Mouse (Mus musculus) heart, embryonic 11.5 days (tissue): ENCODE measurements around the gene Ddx19a. TPM values are rescaled to one million over a fixed set of nuclear protein-coding genes. Genes with fewer than 3 reads are reported as not detected.

Experiments
- microRNA-seq: library from miRNA; unstranded; fragments of <30 nt; microRNA quantifications from one replicate; pipeline ENCODE4, GENCODE M21; 2016; ENCODE audit warnings: borderline number of aligned reads
- polyA plus RNA-seq: library from polyadenylated mRNA; unstranded; fragments of >200 nt; fragmentation: Nextera tagmentation; extraction: Ambion mirVana; gene quantifications from 2 replicates; pipeline ENCODE4 v1.2.1, GENCODE M21; 2014

Gene Ddx19a
- polyA plus RNA-seq, 1 experiment from 2014 or later: 23.4 TPM

Small RNA genes within 50 kb of the gene (microRNA-seq; reads per million reads assigned to microRNA genes)
- gene Gm24103 (not detected), gene Mir3473d (0.68 reads per million, percentile 4 among the genes with 10 or more reads in this experiment)

Other genes starting within 250 kb of the Ddx19a start
- gene Il34, start 191.9 kb downstream of the Ddx19a start, polyA plus RNA-seq: 0.36 TPM in 1 of 2 replicates, not detected in the other
- gene Cog4, start 151.2 kb downstream of the Ddx19a start, polyA plus RNA-seq: 62.8 and 64.2 TPM in 2 replicates
- 92.8 and 112 TPM in 2 replicates for gene Sf3b3, start 151.0 kb downstream of the Ddx19a start, polyA plus RNA-seq
- gene Fuk, start 95.3 kb downstream of the Ddx19a start, polyA plus RNA-seq: 5.1 and 5.7 TPM in 2 replicates
- gene St3gal2, start 77.9 kb downstream of the Ddx19a start, polyA plus RNA-seq: 11.9 TPM in 2 replicates
- gene Ddx19b, start 34.0 kb upstream of the Ddx19a start, polyA plus RNA-seq: 3.8 and 4.8 TPM in 2 replicates
- 40.9 and 47.3 TPM in 2 replicates for gene Aars, start 35.3 kb upstream of the Ddx19a start, polyA plus RNA-seq
- 11.3 and 18.4 TPM in 2 replicates for gene Exosc6, start 58.5 kb upstream of the Ddx19a start, polyA plus RNA-seq
- not detected in 2 replicates for gene Clec18a, start 94.6 kb upstream of the Ddx19a start, polyA plus RNA-seq
- 6.3 and 8.2 TPM in 2 replicates for gene Pdpr, start 96.8 kb upstream of the Ddx19a start, polyA plus RNA-seq